Mouse (Mus musculus) thymus, postnatal 25 days (tissue): Measurements from ENCODE around the gene Hey2.

Experiments
- DNase-seq: peaks from one replicate; pipeline ENCODE4 v3.0.0; 2022

Hey2 gene

GRCm38 (mm10) chr10:30842643-30843437, at the start of gene Hey2:
Hey2 (minus strand) TSS chr10:30842801.
- DNase-seq, result peak; percentile 96

GRCm38 (mm10) chr10:30883085-30883760, 40.6 kb upstream of the Hey2 start:
- DNase-seq, result no peak

GRCm38 (mm10) chr10:30881109-30881508, 38.5 kb upstream of the Hey2 start:
- no peak for DNase-seq

GRCm38 (mm10) chr10:30845101-30845825, 2.7 kb upstream of the Hey2 start:
- DNase-seq, result no peak

- no peak for DNase-seq
These were observed 1.8 kb upstream of the Hey2 start for GRCm38 (mm10) chr10:30844191-30845010.

GRCm38 (mm10) chr10:30843438-30844190, 1.0 kb upstream of the Hey2 start:
- DNase-seq, result no peak

- DNase-seq, result no peak
These were observed 373 bp downstream of the Hey2 start for GRCm38 (mm10) chr10:30842228-30842627.

- DNase-seq, result no peak
These were observed 1.8 kb downstream of the Hey2 start for GRCm38 (mm10) chr10:30840824-30841223.

GRCm38 (mm10) chr10:30838188-30838587, 4.4 kb downstream of the Hey2 start:
- DNase-seq, result no peak

GRCm38 (mm10) chr10:30825049-30825448, 17.6 kb downstream of the Hey2 start:
- DNase-seq, result no peak

GRCm38 (mm10) chr10:30810967-30811293, 31.7 kb downstream of the Hey2 start:
- peak; percentile 75 for DNase-seq

- no peak for DNase-seq
These were observed 32.2 kb downstream of the Hey2 start for GRCm38 (mm10) chr10:30810247-30810966.

GRCm38 (mm10) chr10:30803587-30804253, 38.9 kb downstream of the Hey2 start:
- DNase-seq, result no peak

- peak; percentile 79 for DNase-seq
These were observed 39.7 kb downstream of the Hey2 start, which contains the start of gene Ncoa7 for GRCm38 (mm10) chr10:30802681-30803586. Ncoa7 (minus strand) TSS chr10:30803326.

GRCm38 (mm10) chr10:30802033-30802432, 40.6 kb downstream of the Hey2 start:
- peak; percentile 6 for DNase-seq

GRCm38 (mm10) chr10:30799713-30800450, 42.7 kb downstream of the Hey2 start:
- DNase-seq, result no peak

GRCm38 (mm10) chr10:30796469-30797261, 45.9 kb downstream of the Hey2 start:
- DNase-seq, result no peak

GRCm38 (mm10) chr10:30791016-30791415, 51.6 kb downstream of the Hey2 start:
- no peak for DNase-seq
